Mouse (Mus musculus) bone marrow macrophage, adult 2 months (primary cell): Measurements from ENCODE around the gene Gadl1.

Source experiments
- CTCF ChIP-seq: IDR thresholded peaks from 2 replicates; pipeline ENCODE4 v1.5.1; 2012; ENCODE audit warnings: low read depth, mild to moderate bottlenecking, low read length, moderate library complexity
- POLR2A ChIP-seq: IDR thresholded peaks from 2 replicates; pipeline ENCODE4 v1.6.1; 2012; ENCODE audit warnings: mild to moderate bottlenecking, low read depth, low read length, borderline replicate concordance

DNA sequence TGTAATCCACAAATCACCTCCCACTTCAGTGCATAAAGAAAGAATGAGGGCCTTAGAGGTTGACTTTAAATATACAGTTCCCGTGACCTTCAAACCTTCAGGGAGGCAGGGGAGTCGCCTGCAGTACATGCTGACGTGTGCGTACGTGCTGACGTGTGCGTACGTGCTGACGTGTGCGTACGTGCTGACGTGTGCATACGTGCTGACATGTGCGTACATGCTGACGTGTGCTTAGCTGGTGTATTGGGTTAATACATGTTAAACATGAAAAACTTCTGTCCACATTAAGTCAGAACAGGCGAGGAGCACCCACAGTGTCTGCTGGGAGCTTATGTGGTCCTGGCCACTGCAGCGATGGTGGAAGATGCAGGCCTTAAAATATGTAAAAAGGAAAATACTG lies 155.5 kb downstream of the Gadl1 start:
- no peak for TF ChIP-seq POLR2A
- no peak for TF ChIP-seq CTCF
